Mouse (Mus musculus) heart, embryonic 15.5 days (tissue): ENCODE data around the gene Ubqln3. TPM values are rescaled to one million over a fixed set of nuclear protein-coding genes. Genes with fewer than 3 reads are reported as not detected.

Experiments
- ATAC-seq: fragments of 200-750 bp; cut with Nextera tagmentation; replicated peaks from 2 replicates; pipeline ENCODE4 v1.8.0; 2017; ENCODE audit warnings: low read depth, moderate TSS enrichment; ENCODE audit not compliant: insufficient number of reproducible peaks, insufficient read depth, low FRiP score
- H3K27ac ChIP-seq: fragments of 300-500 bp; sonication (generic); 2 replicates; pipeline ENCODE4 v1.5.1; 2015; ENCODE audit warnings: mild to moderate bottlenecking, inconsistent platforms
- H3K27me3 ChIP-seq: fragments of 300-500 bp; sonication (generic); 2 replicates; pipeline ENCODE4 v1.6.1; 2015; ENCODE audit warnings: inconsistent platforms
- H3K36me3 ChIP-seq: fragments of 300-500 bp; sonication (generic); 2 replicates; pipeline ENCODE4 v1.6.1; 2015; ENCODE audit warnings: mild to moderate bottlenecking, inconsistent platforms
- H3K4me1 ChIP-seq: fragments of 300-500 bp; sonication (generic); replicated peaks from 2 replicates; pipeline ENCODE4 v1.6.1; 2015; ENCODE audit warnings: inconsistent platforms
- H3K4me2 ChIP-seq: fragments of 300-500 bp; sonication (generic); 2 replicates; pipeline ENCODE4 v1.6.1; 2015; ENCODE audit warnings: inconsistent platforms, mild to moderate bottlenecking, moderate library complexity
- H3K4me3 ChIP-seq: fragments of 300-500 bp; sonication (generic); 2 replicates; pipeline ENCODE4 v1.5.1; 2015; ENCODE audit warnings: mild to moderate bottlenecking, inconsistent platforms
- H3K9ac ChIP-seq: fragments of 300-500 bp; sonication (generic); 2 replicates; pipeline ENCODE4 v1.6.1; 2015; ENCODE audit warnings: mild to moderate bottlenecking, inconsistent platforms
- H3K9me3 ChIP-seq: fragments of 300-500 bp; sonication (generic); replicated peaks from 2 replicates; pipeline ENCODE4 v1.6.1; 2016; ENCODE audit warnings: inconsistent platforms
- WGBS: fragments of 180-500 bp; shearing (Covaris S2); methylation state at CpG from one replicate; pipeline ENCODE4 v1.1.7; 2015; ENCODE audit warnings: mixed read lengths; 5-methylcytosine and 5-hydroxymethylcytosine counted together
- polyA plus RNA-seq: library from polyadenylated mRNA; unstranded; fragments of >200 nt; fragmentation: Nextera tagmentation; extraction: Ambion mirVana; gene quantifications from 2 replicates; pipeline ENCODE4 v1.2.1, GENCODE M21; 2015

Gene Ubqln3
- polyA plus RNA-seq, 1 experiment from 2014 or later: not detected

GRCm38 (mm10) chr7:104103913-104104756 is 38.9 kb downstream of the Ubqln3 start:
- H3K9ac ChIP-seq: no peak overlapping the region
- H3K9me3 ChIP-seq: no peaks in the 10 kb centered on the region
- H3K4me3 ChIP-seq: no peak overlapping the region
- 68% methylated on average over 4 of the region's 4 CpGs for WGBS
- ATAC-seq: no peak
- H3K27me3 ChIP-seq: no peaks in the 10 kb centered on the region
- no peak overlapping the region for H3K27ac ChIP-seq
- no peaks in the 10 kb centered on the region for H3K4me1 ChIP-seq
- no peaks in the 10 kb centered on the region for H3K36me3 ChIP-seq
- H3K4me2 ChIP-seq: no peak overlapping the region

Other genes starting within 250 kb of the Ubqln3 start
- gene Olfr64, start 248.8 kb downstream of the Ubqln3 start, polyA plus RNA-seq: not detected in 2 replicates
- gene Olfr65, start 239.8 kb downstream of the Ubqln3 start, polyA plus RNA-seq: not detected in 2 replicates
- not detected in 2 replicates for gene Olfr631, start 214.5 kb downstream of the Ubqln3 start, polyA plus RNA-seq
- gene Olfr632, start 208.9 kb downstream of the Ubqln3 start, polyA plus RNA-seq: not detected in 2 replicates
- gene Olfr633, start 198.8 kb downstream of the Ubqln3 start, polyA plus RNA-seq: not detected in 2 replicates
- gene Olfr635, start 172.1 kb downstream of the Ubqln3 start, polyA plus RNA-seq: not detected in 2 replicates
- gene Olfr638, start 144.5 kb downstream of the Ubqln3 start, polyA plus RNA-seq: not detected in 2 replicates
- gene Olfr639, start 126.0 kb downstream of the Ubqln3 start, polyA plus RNA-seq: not detected in 2 replicates
- gene Olfr640, start 117.7 kb downstream of the Ubqln3 start, polyA plus RNA-seq: not detected in 2 replicates
- gene Olfr641, start 107.8 kb downstream of the Ubqln3 start, polyA plus RNA-seq: not detected in 2 replicates
- gene Olfr642, start 90.6 kb downstream of the Ubqln3 start, polyA plus RNA-seq: not detected in 2 replicates
- gene 4930516K23Rik, start 81.8 kb downstream of the Ubqln3 start, polyA plus RNA-seq: not detected in 2 replicates
- not detected in 2 replicates for gene Olfr644, start 71.4 kb downstream of the Ubqln3 start, polyA plus RNA-seq
- not detected in 2 replicates for gene Olfr645, start 57.8 kb downstream of the Ubqln3 start, polyA plus RNA-seq
- gene Olfr646, start 38.4 kb downstream of the Ubqln3 start, polyA plus RNA-seq: not detected in 2 replicates
- gene Ubqln5, start 13.5 kb downstream of the Ubqln3 start, polyA plus RNA-seq: not detected in 2 replicates
- gene Olfr643, start 5.9 kb downstream of the Ubqln3 start, polyA plus RNA-seq: not detected in 2 replicates
- not detected in 2 replicates for gene Ubqlnl, start 7.3 kb upstream of the Ubqln3 start, polyA plus RNA-seq
- 0.18 TPM in 1 of 2 replicates, not detected in the other for gene Olfm5, start 21.6 kb upstream of the Ubqln3 start, polyA plus RNA-seq
- 0.16 and 0.25 TPM in 2 replicates for gene Olfr648, start 40.1 kb upstream of the Ubqln3 start, polyA plus RNA-seq
- gene Olfr649, start 52.7 kb upstream of the Ubqln3 start, polyA plus RNA-seq: not detected in 2 replicates
- gene Trim6, start 75.5 kb upstream of the Ubqln3 start, polyA plus RNA-seq: 1.7 and 1.9 TPM in 2 replicates
- gene Trim34a, start 101.2 kb upstream of the Ubqln3 start, polyA plus RNA-seq: 2.7 and 3.0 TPM in 2 replicates
- gene Trim5, start 144.8 kb upstream of the Ubqln3 start, polyA plus RNA-seq: 0.48 and 0.72 TPM in 2 replicates
- 8.6 and 10.1 TPM in 2 replicates for gene Trim12a, start 172.2 kb upstream of the Ubqln3 start, polyA plus RNA-seq
- 0.08 and 0.15 TPM in 2 replicates for gene Trim34b, start 186.2 kb upstream of the Ubqln3 start, polyA plus RNA-seq
- gene Trim12c, start 210.1 kb upstream of the Ubqln3 start, polyA plus RNA-seq: 2.7 and 3.1 TPM in 2 replicates
- gene Trim30b, start 226.6 kb upstream of the Ubqln3 start, polyA plus RNA-seq: 0.18 TPM in 2 replicates